Mouse (Mus musculus) CH12.LX (cell line): Measurements from ENCODE around the gene Nuak2.

Source experiments
- CTCF ChIP-seq, 2 experiments: IDR thresholded peaks in 1 of 2; conservative IDR thresholded peaks in 1 of 2; 2 replicates each; pipeline ENCODE4 v1.5.1; 2011 to 2012; ENCODE audit warnings: low read depth in 2 of 2, low read length in 2 of 2, improper control_type of control experiment in 1 of 2, inconsistent platforms in 1 of 2, mild to moderate bottlenecking in 1 of 2, moderate library complexity in 1 of 2
- E2F4 ChIP-seq: IDR thresholded peaks from 2 replicates; pipeline ENCODE4 v1.6.1; 2011; ENCODE audit warnings: low read depth, low read length, improper control_type of control experiment; ENCODE audit not compliant: insufficient replicate concordance
- EP300 ChIP-seq: IDR thresholded peaks from 2 replicates; pipeline ENCODE4 v1.6.1; 2011; ENCODE audit warnings: low read length, improper control_type of control experiment
- HCFC1 ChIP-seq: IDR thresholded peaks from 2 replicates; pipeline ENCODE4 v1.6.1; 2012; ENCODE audit warnings: low read depth, mild to moderate bottlenecking, inconsistent platforms, low read length, improper control_type of control experiment
- JUND ChIP-seq: conservative IDR thresholded peaks from 2 replicates; pipeline ENCODE4 v1.6.1; 2011; ENCODE audit warnings: low read depth, low read length, improper control_type of control experiment
- MAZ ChIP-seq: IDR thresholded peaks from 2 replicates; pipeline ENCODE4 v1.6.1; 2012; ENCODE audit warnings: low read depth, mild to moderate bottlenecking, inconsistent platforms, low read length, improper control_type of control experiment, moderate library complexity
- POLR2A ChIP-seq: IDR thresholded peaks from 2 replicates; pipeline ENCODE4 v1.6.1; 2011; ENCODE audit warnings: low read depth, mild to moderate bottlenecking, improper control_type of control experiment, low read length
- RCOR1 ChIP-seq: conservative IDR thresholded peaks from 2 replicates; pipeline ENCODE4 v1.6.1; 2012; ENCODE audit warnings: low read depth, mild to moderate bottlenecking, inconsistent platforms, low read length, improper control_type of control experiment
- USF1 ChIP-seq: IDR thresholded peaks from 2 replicates; pipeline ENCODE4 v1.6.1; 2014; ENCODE audit warnings: low read depth, mild to moderate bottlenecking, inconsistent platforms, low read length, improper control_type of control experiment
- ZNF384 ChIP-seq: IDR thresholded peaks from 2 replicates; pipeline ENCODE4 v1.6.1; 2012; ENCODE audit warnings: low read depth, low read length, improper control_type of control experiment, inconsistent platforms

GRCm38 (mm10) chr1:132286735-132287134 lies 29.2 kb upstream of the Nuak2 start:
- TF ChIP-seq CTCF (conservative IDR thresholded peaks at IDR 0.05 in 1 of 2, IDR thresholded peaks at IDR 0.05 in 1 of 2; ENCODE audit: low read depth in 2 of 2, low read length in 2 of 2) (no peak), EP300 (no peak), E2F4 (no peak), ZNF384 (no peak), POLR2A (no peak), MAZ (no peak), RCOR1 (no peak), JUND (no peak), USF1 (no peak), HCFC1 (no peak)
